Mouse (Mus musculus) embryo, embryonic 9.5 days (tissue): ENCODE measurements at regions not wholly inside any gene's neighbourhood (a gene's known extent, or its start where the extent isn't known, plus 50 kb on each side); places are given as distances from the start of the nearest gene placed in this dataset.

Source experiments
- DNase-seq: peaks from one replicate; pipeline ENCODE4 v3.0.0-alpha.2; 2017; ENCODE audit errors: extremely low spot score

DNA sequence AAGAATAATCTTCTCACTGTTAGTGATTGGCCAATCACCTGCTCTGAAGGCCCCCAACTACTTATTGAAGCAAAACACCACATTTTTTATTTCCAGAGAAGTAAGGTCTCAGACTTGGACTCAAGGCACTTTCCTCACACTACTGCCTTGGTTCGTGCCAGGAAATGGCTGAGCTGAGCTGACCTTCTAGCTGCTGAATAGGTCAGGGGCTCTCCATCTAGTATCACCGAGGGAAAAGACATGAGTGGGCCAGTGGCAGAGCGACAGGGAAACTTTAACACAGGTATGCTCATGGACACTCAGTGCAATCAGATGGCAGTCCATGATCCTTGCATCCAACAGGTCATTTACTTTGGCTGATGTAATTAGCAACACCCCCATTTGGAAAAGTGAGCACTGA lies 635.3 kb downstream of the Insc start:
- DNase-seq, result no peak

DNA sequence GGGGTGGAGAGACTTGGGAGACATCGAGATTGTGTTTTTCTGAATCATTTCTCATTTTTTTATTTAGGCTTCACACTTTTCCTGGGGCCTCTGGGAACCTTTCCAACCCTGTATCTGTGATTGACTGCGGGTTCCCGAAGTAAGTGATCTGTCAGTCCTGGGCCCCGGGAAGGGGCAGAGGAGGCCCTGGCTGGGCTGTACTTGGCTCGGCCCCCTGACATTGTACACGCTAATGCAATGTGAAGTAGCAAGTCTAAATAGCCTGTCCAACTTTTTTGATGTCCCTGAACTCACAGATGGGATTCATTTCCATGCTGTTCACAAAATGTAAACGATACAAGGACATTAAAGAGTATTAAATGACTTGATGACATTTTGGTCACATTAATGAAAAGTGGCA lies 636.1 kb downstream of the Insc start:
- no peak for DNase-seq

DNA sequence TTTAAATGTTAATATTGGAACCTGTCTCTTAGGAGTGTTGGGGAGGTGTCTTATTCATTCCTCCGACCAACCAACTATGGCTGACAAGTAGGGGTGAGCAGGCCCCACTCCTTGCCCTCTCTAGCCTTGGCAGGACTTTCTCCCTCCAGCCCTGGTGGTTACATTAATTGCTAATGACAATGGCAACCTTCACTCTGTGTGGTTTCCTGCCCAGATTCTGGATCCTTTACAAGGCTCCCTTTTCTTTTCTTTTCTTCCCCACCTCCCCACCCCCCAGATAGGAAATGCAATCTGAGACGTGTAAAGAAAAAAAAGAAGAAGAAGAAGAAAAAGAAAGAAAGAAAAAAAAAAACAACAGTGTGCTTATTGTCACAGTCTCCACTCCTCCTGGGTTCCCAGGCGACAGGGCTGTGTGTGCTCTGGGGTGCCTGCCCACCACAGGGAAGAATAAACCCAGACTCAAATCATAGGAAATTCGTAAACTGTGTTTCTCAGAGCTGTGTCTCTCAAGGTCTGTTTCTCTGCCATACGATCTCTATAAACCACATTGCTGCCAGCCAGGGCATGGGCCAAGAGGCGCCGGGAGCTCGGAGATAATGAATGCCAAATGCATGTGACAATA lies 637.6 kb downstream of the Insc start:
- no peak for DNase-seq

DNA sequence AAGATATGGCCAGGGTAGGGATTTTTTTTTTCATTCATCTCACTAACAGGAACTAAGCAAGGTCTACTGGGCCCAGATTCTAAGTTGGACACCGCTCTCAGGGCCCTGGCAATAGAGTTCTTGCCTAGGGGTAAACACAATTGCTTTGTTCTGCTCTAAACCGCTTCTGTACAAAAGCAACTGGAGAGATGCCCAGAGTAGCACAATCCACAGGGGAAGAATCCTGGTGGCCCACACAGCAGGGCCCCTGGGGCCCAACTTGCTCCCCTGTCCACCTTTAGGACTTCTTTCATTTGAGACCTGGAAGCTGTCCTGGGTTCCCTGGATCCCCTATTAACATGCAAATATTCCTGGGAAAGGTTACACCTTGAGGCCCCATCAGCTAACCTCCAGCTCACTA lies 639.4 kb downstream of the Insc start:
- no peak for DNase-seq

DNA sequence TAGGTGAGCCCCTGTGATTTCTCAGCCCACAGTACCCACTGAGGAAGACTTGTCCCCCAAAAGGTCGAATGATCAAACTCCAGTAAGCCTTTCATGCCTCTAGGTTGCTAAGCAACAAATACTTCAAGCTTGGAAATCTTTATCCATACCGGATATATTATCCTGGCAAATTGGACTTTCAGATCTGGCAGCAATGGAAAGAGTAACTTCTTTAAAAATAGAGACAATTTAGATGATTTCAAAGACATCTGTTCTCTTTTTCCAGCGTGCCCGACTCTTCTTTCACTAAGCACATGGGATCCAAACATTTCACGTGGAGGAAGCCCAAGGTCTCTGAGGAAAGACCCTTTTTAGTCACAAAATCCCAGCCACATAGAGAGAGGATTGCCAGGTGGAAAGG lies 645.4 kb downstream of the Insc start:
- no peak for DNase-seq

DNA sequence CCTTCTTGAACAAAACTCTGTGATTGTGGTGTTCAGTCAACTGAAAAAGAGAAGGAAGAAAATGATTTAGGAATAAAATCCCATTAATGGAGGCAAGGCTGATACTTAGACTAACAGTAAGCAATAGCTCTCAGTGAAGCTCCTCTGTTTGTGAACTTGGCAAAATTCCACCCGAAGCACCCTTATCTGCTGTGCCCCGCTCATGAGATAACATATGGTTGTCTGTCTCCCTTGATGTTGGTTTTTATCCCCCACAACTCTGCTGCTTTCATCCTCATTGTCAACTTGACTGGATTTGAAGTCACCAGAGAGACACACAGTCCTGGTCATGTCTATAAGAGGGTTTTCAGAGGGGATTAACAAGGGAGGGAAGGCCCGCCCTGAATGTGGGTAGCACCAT lies 646.1 kb downstream of the Sox6 start:
- DNase-seq, result no peak

DNA sequence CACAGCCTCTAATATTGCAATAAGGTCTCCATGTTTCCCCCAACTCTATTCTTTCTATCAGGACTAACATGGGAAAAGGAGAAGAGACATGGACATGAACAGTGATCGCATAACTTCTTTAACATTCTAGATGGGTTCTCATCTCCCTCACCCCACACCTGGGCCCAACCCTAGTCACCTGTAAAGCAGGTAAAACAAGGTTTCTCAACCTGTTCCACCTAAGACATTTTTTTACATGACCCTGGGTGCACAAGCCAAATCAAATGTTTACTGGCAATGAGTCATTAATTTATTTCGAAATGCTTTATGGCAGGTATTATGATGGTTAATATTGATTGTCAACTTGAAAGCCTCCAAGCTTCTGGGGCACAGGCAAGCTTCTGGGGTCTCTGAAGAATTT lies 640.4 kb downstream of the Sox6 start:
- no peak for DNase-seq

DNA sequence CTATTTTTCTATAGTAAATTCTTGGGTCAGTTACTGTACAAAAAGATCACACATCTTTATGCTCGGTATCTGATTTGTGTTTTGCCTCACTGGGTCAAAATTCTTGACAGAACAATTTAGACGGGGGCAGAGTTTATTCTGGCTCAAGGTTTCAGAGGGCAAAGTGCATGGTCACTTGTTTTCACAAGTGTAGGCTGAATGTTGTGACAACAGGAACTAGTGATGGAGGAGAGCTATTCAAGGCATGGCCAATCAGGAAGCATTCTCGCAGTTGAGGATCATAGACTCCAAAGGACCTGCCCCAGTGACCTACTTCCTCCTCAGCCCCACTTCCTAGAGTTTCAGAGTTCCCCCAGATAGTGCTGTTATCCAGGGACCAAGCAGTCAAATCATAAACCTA lies 639.1 kb downstream of the Sox6 start:
- DNase-seq, result no peak

DNA sequence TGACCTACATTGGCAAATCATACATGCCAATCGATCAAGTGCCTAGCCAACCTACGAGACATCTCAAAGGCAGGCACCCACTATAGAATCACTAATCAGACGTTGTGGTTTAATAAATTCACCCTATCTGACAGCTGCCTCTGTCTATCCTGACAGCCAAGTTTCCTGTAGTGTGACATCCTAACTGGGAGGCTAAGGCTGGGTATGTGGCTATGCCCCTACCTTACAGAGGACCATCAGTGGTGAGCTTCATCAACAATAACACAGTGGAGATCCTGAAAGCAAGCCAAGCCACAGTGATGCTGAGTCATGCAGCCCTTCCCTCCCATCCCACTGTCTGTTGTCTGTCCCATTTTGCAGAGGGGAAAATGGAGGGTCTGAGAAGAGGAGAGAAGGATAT lies 630.7 kb downstream of the Sox6 start:
- no peak for DNase-seq

DNA sequence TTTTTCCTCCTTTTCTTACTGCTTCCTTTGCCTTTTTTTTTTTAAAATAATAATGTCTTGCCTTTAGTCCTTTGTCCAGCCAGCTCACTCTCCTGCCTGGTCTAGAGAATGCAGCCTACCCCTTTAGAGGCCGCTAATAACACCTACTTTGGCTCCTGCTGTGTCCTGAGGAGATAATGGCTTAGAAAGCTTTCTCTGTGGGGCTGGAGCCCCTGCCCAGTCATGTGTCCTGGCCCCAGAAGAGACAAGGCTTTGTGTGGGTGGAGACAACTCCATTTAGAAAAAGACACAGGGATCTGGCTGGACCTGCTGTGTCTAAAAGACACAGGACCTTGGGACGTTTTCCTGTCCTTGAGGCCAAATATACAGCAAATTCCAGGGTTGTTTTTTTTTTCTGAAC lies 629.7 kb downstream of the Sox6 start:
- DNase-seq, result no peak

DNA sequence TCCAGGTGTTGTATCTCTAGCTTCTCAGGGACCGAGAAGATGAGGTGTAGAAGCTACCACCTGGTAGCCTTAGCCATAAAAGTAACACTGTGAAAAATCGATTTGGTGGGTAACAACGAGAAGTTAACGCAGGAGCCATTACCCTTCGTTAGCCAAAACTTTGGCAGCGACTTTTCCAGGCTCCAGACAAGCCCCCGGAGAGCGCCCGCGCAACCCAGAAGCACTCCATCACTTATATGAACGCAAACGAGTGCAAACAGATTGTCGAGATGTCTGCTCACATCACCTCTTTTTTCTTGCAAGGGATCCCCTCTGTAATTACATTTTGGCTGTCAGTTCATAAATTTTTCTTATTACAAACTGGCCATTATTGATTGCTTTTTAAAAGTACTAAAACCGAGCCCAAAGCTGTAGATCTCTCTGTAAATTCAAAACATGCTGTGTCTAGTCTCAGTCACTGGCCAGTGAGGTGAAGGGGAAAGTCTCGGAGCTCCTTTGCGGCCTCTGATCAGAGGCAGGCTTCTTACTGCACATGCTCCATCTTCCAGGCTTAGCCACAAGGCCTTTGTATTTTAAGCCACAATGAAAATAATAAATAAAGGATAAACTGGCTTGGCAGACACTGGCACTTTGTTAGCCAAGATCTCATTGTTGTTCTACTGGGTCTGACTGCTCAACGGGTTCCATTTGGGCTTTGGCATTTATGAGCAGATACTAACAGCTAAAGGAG lies 627.9 kb downstream of the Sox6 start:
- no peak for DNase-seq

DNA sequence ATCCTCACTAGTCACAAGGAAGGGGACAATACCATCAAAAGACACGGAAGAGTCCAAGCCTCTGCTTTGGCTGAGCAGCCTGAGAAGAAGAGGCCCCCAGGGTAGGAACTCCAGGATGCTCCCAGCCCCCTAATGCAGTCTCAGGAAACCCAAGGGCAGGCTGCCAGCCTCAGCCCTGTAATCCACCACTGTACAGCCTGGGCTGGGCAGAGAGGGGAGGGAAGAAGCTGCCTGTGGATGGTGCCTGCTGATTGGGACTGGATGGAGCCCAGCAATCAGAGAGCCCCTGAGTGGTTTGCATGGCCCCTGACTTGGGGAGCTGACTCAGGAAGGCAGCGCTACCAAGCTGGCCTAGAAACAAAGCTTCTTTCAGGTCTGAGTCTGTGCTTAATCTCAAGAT lies 627.1 kb downstream of the Sox6 start:
- no peak for DNase-seq

DNA sequence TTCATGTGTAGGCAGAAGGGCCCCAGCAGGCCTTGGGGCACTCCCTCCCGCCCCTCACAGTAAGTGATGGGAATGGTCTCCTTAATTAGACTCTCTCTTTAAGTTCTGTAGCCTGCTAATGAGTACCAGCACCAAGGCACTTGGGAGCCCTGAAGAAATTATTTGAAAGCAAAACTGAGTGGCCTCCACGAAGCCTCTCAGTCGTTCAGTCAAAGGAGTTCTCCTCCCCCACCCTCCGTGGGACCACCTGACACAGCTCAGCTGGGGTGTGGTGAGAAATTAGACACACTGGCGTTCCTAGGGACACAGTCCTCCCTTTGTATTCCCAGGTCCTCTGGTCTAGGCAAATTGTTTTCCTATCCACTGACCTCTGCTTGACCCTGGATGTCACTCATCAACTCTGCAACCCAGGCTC lies 623.4 kb downstream of the Sox6 start:
- DNase-seq, result peak; percentile 76
